Mouse (Mus musculus) intestine, embryonic 16.5 days (tissue): ENCODE results near the gene Fam214a. TPM values are rescaled to one million over a fixed set of nuclear protein-coding genes. Genes with fewer than 3 reads are reported as not detected.

ENCODE experiments used
- ATAC-seq: fragments of 200-750 bp; cut with Nextera tagmentation; 2 replicates; pipeline ENCODE4 v1.8.0; 2017; ENCODE audit warnings: moderate TSS enrichment, moderate library complexity
- H3K27ac ChIP-seq: fragments of 300-500 bp; sonication (generic); 2 replicates; pipeline ENCODE4 v1.5.1; 2014; ENCODE audit warnings: mild to moderate bottlenecking, low read length
- H3K27me3 ChIP-seq: fragments of 300-500 bp; sonication (generic); replicated peaks from 2 replicates; pipeline ENCODE4 v1.6.1; 2014; ENCODE audit warnings: low read length, control low read depth, mixed read lengths; ENCODE audit not compliant: control insufficient read depth, insufficient read depth
- H3K36me3 ChIP-seq: fragments of 300-500 bp; sonication (generic); 2 replicates; pipeline ENCODE4 v1.6.1; 2014; ENCODE audit warnings: low read length, control low read depth; ENCODE audit not compliant: control insufficient read depth, insufficient read depth
- H3K4me1 ChIP-seq: fragments of 300-500 bp; sonication (generic); 2 replicates; pipeline ENCODE4 v1.6.1; 2014; ENCODE audit warnings: low read length, control low read depth, mixed read lengths; ENCODE audit not compliant: control insufficient read depth, insufficient read depth
- H3K4me2 ChIP-seq: fragments of 300-500 bp; sonication (generic); 2 replicates; pipeline ENCODE4 v1.6.1; 2014; ENCODE audit warnings: low read depth, low read length, control low read depth
- H3K4me3 ChIP-seq: fragments of 300-500 bp; sonication (generic); 2 replicates; pipeline ENCODE4 v1.5.1; 2014; ENCODE audit warnings: mild to moderate bottlenecking, low read length
- H3K9ac ChIP-seq: fragments of 300-500 bp; sonication (generic); 2 replicates; pipeline ENCODE4 v1.6.1; 2014; ENCODE audit warnings: low read depth, low read length
- H3K9me3 ChIP-seq: fragments of 300-500 bp; sonication (generic); 2 replicates; pipeline ENCODE4 v1.6.1; 2016; ENCODE audit warnings: low read length, control low read depth; ENCODE audit not compliant: control insufficient read depth
- WGBS: fragments of 180-500 bp; shearing (Covaris S2); extraction: QIAGEN DNeasy Blood & Tissue Kit; methylation state at CpG from one replicate; pipeline ENCODE4 v1.1.7; 2014; 5-methylcytosine and 5-hydroxymethylcytosine counted together
- polyA plus RNA-seq: library from polyadenylated mRNA; unstranded; fragments of >200 nt; fragmentation: Nextera tagmentation; extraction: Ambion mirVana; gene quantifications from 2 replicates; pipeline ENCODE4 v1.2.1, GENCODE M21; 2015

The Fam214a gene
- polyA plus RNA-seq, 1 experiment from 2014 or later = 8.6 TPM

DNA sequence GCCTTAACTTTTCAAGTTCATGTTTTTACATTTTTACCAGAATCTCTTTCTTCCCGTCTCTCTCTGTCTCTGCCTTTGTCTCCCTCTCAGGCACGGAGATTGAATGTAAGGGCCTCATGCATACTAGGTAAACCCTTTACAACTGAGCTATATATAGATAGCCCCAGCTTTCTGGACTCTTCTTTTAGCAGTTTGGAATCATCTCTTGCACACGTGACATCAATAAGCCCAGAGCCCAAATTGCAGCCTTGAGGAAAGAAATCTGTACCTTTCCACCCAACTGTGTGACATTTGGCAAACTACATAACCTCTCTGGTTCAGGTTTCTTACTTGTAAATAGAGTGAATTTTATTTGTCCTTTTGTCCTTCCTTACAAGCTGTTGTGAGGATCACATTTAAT is 119.7 kb downstream of the Fam214a start:
- ATAC-seq = no peak
- Histone ChIP-seq H3K4me2 (peak overlapping the region; percentile 99; the same call in 1 of the 2 replicates), H3K27me3 (no peaks in the 10 kb centered on the region), H3K4me3 (peak overlapping the region; percentile 83; the same call in 1 of the 2 replicates), H3K4me1 (peaks cover 7% of the 10 kb centered on the region; the same call in 1 of the 2 replicates), H3K27ac (no peak overlapping the region), H3K9me3 (no peaks in the 10 kb centered on the region), H3K36me3 (no peaks in the 10 kb centered on the region), H3K9ac (no peak overlapping the region)
- WGBS = 53% methylated on average over 3 of the region's 3 CpGs

DNA sequence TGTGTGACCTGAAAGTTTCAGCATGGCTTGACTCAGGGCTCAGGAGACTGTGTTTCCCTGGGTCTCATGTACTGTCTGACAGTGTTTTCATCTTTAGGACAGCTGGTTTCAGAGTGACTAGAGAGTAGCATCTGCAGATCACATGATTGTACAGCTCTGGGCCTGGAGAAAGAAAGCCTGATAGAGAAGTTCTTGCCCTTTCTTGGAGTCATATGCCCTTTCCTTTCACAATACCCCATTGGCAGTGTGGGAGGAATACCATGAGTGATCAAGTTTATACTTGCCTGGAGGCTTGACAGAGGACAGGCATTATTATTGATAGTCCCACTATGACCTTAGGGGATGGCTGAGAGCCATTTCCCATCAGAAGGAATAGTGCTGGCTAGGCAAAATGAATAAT is 124.5 kb downstream of the Fam214a start:
- Histone ChIP-seq H3K9ac (no peak overlapping the region), H3K4me1 (0 out of 2 replicates have a peak, but pooled peaks cover 3% of the 10 kb centered on the region), H3K9me3 (no peaks in the 10 kb centered on the region), H3K36me3 (no peaks in the 10 kb centered on the region), H3K27ac (no peak overlapping the region), H3K27me3 (no peaks in the 10 kb centered on the region), H3K4me3 (no peak overlapping the region), H3K4me2 (no peak overlapping the region)
- no peak for ATAC-seq

Other genes starting within 250 kb of the Fam214a start
- 0.82 and 0.92 TPM in 2 replicates for gene Onecut1, start 91.0 kb upstream of the Fam214a start, polyA plus RNA-seq
- 264 and 267 TPM in 2 replicates for gene Arpp19, start 84.7 kb downstream of the Fam214a start, polyA plus RNA-seq
- 4.3 and 4.9 TPM in 2 replicates for gene Myo5a, start 118.1 kb downstream of the Fam214a start, polyA plus RNA-seq